Mouse (Mus musculus): Measurements from ENCODE around the gene Eif4g1. TPM values are rescaled to one million over a fixed set of nuclear protein-coding genes. Genes with fewer than 3 reads are reported as not detected.
A peak's percentile ranks its signal among the peaks of the same experiment; 100 is the strongest.

Eif4g1 gene
- polyA plus RNA-seq, 1 experiment: 618 TPM

DNA sequence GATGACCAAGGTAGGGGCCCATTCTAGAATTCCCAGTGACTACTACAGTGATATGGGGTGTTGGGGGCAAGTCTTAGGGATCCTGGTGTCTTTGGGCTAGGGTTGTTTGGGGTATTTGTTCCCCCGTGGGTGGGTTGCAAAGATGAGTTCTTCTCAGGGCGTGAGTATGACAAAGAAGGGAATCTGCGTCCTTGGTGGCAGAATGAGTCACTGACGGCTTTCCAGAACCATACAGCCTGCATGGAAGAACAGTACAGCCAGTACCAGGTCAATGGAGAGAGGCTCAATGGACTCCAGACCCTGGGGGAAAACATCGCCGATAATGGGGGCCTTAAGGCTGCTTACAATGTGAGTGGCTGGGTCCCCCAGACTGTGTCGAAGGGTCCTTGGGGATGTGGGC is 24.2 kb upstream of the Eif4g1 start:
- H3K27me3 ChIP-seq (ENCODE audit: control insufficient read depth, insufficient read depth, low read length): no peaks in the 10 kb centered on the region; the same call in 1 of the 2 replicates
- no peak for TF ChIP-seq CTCF (IDR thresholded peaks at IDR 0.05; ENCODE audit: borderline replicate concordance, control insufficient read depth, extremely low read depth, insufficient read depth, low read length, poor library complexity)
- no peak for TF ChIP-seq POLR2A (IDR thresholded peaks at IDR 0.05; ENCODE audit: control insufficient read depth, extremely low read depth, insufficient read depth, low read length, poor library complexity)
- DNase-seq: no peak
- no peak overlapping the region for H3K27ac ChIP-seq (ENCODE audit: control insufficient read depth, insufficient read depth, low read length)
- no peak overlapping the region for H3K4me3 ChIP-seq (ENCODE audit: control insufficient read depth, insufficient read depth, low read length)
- no peaks in the 10 kb centered on the region for H3K4me1 ChIP-seq (replicated peaks; ENCODE audit: control insufficient read depth, insufficient read depth, low read length)
- H3K36me3 ChIP-seq (ENCODE audit: control insufficient read depth, insufficient read depth, low read length): no peaks in the 10 kb centered on the region
- WGBS: 84% methylated on average over 7 of the region's 7 CpGs

DNA sequence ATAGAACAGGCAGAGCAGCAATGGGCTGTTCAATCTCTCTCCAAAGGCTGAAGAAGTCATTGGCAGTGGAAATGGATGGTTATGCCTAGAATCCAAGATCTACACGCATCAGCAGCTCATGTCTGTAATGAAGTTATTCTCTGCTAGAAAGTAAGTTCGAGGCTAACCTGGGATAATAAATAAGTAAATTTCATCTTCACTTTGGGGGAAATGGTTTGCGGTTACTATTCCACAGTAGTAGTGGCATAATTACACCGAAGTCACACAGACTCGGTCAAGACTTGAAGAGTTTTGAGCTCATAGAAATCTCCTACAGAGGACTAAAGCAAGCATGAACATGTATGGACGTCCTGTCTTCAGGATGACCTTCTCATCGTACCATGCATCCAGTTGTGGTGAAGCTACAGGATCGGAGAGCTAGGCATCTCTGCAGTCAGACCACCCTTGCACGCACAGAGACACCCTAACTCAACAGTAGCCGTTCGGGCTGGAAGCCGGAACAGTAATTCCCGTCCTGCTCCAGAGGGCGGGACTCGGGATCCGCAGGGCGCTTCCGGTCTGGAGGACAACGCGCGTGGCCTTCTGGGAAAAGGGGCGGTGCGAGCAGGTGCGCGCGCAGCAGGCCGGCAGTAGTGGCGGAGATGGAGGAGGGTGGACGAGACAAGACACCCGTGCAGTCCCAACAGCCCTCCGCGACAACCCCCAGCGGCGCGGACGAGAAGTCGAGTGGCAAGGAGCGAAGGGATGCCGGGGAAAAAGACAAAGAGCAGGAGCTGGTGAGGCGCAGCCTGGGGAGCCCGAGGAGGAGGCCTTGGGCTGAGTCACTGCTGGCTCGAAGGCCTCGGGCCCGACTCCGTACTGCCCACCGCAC is 16.8 kb upstream of the Eif4g1 start, which contains the start of gene Psmd2:
Psmd2 (plus strand) TSS at position 577 of the 871 bp plus-strand sequence.
- H3K27me3 ChIP-seq (ENCODE audit: control insufficient read depth, insufficient read depth, low read length): no peaks in the 10 kb centered on the region
- DNase-seq: peak; percentile 96
- WGBS: 1% methylated on average over 46 of the region's 46 CpGs
- peak; percentile 79 for TF ChIP-seq POLR2A (IDR thresholded peaks at IDR 0.05; ENCODE audit: control insufficient read depth, extremely low read depth, insufficient read depth, low read length, poor library complexity)
- TF ChIP-seq CTCF (IDR thresholded peaks at IDR 0.05; ENCODE audit: borderline replicate concordance, control insufficient read depth, extremely low read depth, insufficient read depth, low read length, poor library complexity): 0 out of 2 replicates have a peak, but pooled peaks have one; percentile 22
- H3K4me1 ChIP-seq (replicated peaks; ENCODE audit: control insufficient read depth, insufficient read depth, low read length): peaks cover 3% of the 10 kb centered on the region
- H3K27ac ChIP-seq (ENCODE audit: control insufficient read depth, insufficient read depth, low read length): no peak within 1 kb of the TSS
- peaks cover 11% of the 10 kb centered on the region for H3K36me3 ChIP-seq (ENCODE audit: control insufficient read depth, insufficient read depth, low read length)
- H3K4me3 ChIP-seq (ENCODE audit: control insufficient read depth, insufficient read depth, low read length): peak within 1 kb of the TSS; percentile 89

DNA sequence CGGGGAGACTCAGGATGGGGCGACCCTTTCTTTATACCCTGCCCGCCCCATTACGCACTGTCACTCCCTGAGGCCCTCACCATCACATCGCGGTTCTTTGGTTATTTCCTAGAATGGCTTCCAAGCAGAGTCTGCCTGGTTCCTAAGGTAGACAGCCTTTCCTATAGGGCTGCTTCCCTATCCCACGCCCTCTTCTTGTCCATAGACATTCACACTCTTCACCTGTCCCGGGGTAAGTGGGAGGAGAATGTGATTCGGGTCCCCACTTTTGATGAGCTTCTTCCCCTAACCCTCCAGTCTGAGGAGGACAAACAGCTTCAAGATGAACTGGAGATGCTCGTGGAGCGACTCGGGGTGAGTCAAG is 16.2 kb upstream of the Eif4g1 start:
- DNase-seq: no peak
- peaks cover 17% of the 10 kb centered on the region for H3K36me3 ChIP-seq (ENCODE audit: control insufficient read depth, insufficient read depth, low read length)
- H3K4me3 ChIP-seq (ENCODE audit: control insufficient read depth, insufficient read depth, low read length): peak overlapping the region; percentile 89
- 9% methylated on average over 12 of the region's 12 CpGs for WGBS
- peaks cover 3% of the 10 kb centered on the region for H3K4me1 ChIP-seq (replicated peaks; ENCODE audit: control insufficient read depth, insufficient read depth, low read length)
- no peak overlapping the region for H3K27ac ChIP-seq (ENCODE audit: control insufficient read depth, insufficient read depth, low read length)
- TF ChIP-seq POLR2A (IDR thresholded peaks at IDR 0.05; ENCODE audit: control insufficient read depth, extremely low read depth, insufficient read depth, low read length, poor library complexity) (no peak), CTCF (IDR thresholded peaks at IDR 0.05; ENCODE audit: borderline replicate concordance, control insufficient read depth, extremely low read depth, insufficient read depth, low read length, poor library complexity) (no peak)
- no peaks in the 10 kb centered on the region for H3K27me3 ChIP-seq (ENCODE audit: control insufficient read depth, insufficient read depth, low read length)

DNA sequence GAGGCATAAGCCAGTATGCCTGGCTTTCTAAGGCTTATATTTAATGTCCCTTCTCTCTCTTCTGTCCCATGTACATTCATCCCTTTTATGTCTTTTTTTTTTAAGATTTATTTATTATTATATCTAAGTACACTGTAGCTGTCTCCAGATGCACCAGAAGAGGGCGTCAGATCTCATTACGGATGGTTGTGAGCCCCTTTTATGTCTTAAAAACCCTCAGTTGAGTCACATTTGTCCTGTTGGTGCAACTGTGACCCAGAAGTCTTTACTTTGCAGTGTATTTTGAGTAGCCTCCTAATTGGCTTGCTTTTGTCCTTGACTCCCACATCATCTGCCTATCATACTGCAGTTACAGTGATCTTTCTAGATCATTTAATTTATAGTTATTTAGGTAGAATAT is 14.8 kb upstream of the Eif4g1 start:
- 69% methylated on average over 2 of the region's 2 CpGs for WGBS
- DNase-seq: no peak
- Histone ChIP-seq H3K36me3 (ENCODE audit: control insufficient read depth, insufficient read depth, low read length) (peaks cover 31% of the 10 kb centered on the region), H3K27ac (ENCODE audit: control insufficient read depth, insufficient read depth, low read length) (no peak overlapping the region), H3K4me1 (replicated peaks; ENCODE audit: control insufficient read depth, insufficient read depth, low read length) (peaks cover 3% of the 10 kb centered on the region), H3K27me3 (ENCODE audit: control insufficient read depth, insufficient read depth, low read length) (no peaks in the 10 kb centered on the region), H3K4me3 (ENCODE audit: control insufficient read depth, insufficient read depth, low read length) (no peak overlapping the region)
- no peak for TF ChIP-seq CTCF (IDR thresholded peaks at IDR 0.05; ENCODE audit: borderline replicate concordance, control insufficient read depth, extremely low read depth, insufficient read depth, low read length, poor library complexity)
- no peak for TF ChIP-seq POLR2A (IDR thresholded peaks at IDR 0.05; ENCODE audit: control insufficient read depth, extremely low read depth, insufficient read depth, low read length, poor library complexity)

DNA sequence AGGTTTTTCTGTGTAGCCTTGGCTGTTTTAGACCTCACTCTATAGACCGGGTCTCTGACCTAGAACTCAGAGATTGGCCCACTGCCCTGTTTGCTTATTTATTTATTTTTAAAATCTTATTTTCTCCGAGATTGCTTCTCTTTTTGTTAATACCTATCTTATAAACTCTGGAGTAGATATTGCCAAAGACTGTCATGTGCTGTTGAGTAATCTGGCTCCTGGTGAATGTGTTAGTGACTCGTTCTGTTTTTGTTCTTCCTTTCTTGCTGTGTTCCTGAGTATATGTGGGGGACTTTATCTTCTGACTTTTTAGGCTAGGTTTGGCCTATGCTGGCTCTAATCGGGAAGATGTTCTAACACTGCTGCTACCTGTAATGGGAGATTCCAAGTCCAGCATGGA is 10.5 kb upstream of the Eif4g1 start:
- no peak for DNase-seq
- WGBS: 97% methylated on average over 4 of the region's 4 CpGs
- Histone ChIP-seq H3K4me3 (ENCODE audit: control insufficient read depth, insufficient read depth, low read length) (no peak overlapping the region), H3K27ac (ENCODE audit: control insufficient read depth, insufficient read depth, low read length) (no peak overlapping the region), H3K27me3 (ENCODE audit: control insufficient read depth, insufficient read depth, low read length) (no peaks in the 10 kb centered on the region), H3K36me3 (ENCODE audit: control insufficient read depth, insufficient read depth, low read length) (peaks cover 72% of the 10 kb centered on the region), H3K4me1 (replicated peaks; ENCODE audit: control insufficient read depth, insufficient read depth, low read length) (no peaks in the 10 kb centered on the region)
- TF ChIP-seq CTCF (IDR thresholded peaks at IDR 0.05; ENCODE audit: borderline replicate concordance, control insufficient read depth, extremely low read depth, insufficient read depth, low read length, poor library complexity) (no peak), POLR2A (IDR thresholded peaks at IDR 0.05; ENCODE audit: control insufficient read depth, extremely low read depth, insufficient read depth, low read length, poor library complexity) (no peak)

DNA sequence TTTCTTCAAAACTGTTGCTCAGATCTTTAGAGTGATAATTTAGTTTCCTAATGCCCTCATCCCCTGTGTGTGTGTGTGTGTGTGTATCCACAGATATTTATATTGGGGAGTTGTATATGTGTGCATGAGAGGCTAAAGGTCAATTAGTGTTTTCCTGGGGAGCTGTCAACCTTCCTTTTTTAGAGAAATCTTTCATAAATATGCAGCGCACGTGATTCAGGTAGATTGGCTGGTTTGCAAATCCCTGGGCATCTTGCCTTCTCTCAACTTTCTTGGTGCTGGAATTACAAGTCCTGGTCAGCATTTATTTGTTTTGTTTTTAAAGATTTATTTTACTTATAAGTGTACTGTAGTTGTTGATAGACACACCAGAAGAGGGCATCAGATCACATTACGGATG is 2.2 kb downstream of the Eif4g1 start:
- no peaks in the 10 kb centered on the region for H3K27me3 ChIP-seq (ENCODE audit: control insufficient read depth, insufficient read depth, low read length)
- TF ChIP-seq POLR2A (IDR thresholded peaks at IDR 0.05; ENCODE audit: control insufficient read depth, extremely low read depth, insufficient read depth, low read length, poor library complexity): no peak
- no peak for TF ChIP-seq CTCF (IDR thresholded peaks at IDR 0.05; ENCODE audit: borderline replicate concordance, control insufficient read depth, extremely low read depth, insufficient read depth, low read length, poor library complexity)
- no peak overlapping the region for H3K4me3 ChIP-seq (ENCODE audit: control insufficient read depth, insufficient read depth, low read length)
- no peak for DNase-seq
- H3K36me3 ChIP-seq (ENCODE audit: control insufficient read depth, insufficient read depth, low read length): no peaks in the 10 kb centered on the region; the same call in 1 of the 2 replicates
- peaks cover 16% of the 10 kb centered on the region for H3K4me1 ChIP-seq (replicated peaks; ENCODE audit: control insufficient read depth, insufficient read depth, low read length)
- WGBS: 96% methylated on average over 3 of the region's 3 CpGs
- H3K27ac ChIP-seq (ENCODE audit: control insufficient read depth, insufficient read depth, low read length): no peak overlapping the region

All from thymus, adult 2 months (tissue).